Mouse (Mus musculus): Measurements from ENCODE around the gene Rnft2. TPM values are rescaled to one million over a fixed set of nuclear protein-coding genes. Genes with fewer than 3 reads are reported as not detected.
A peak's percentile ranks its signal among the peaks of the same experiment; 100 is the strongest.

The Rnft2 gene
- polyA plus RNA-seq, 1 experiment from 2014 or later, result 4.3 TPM

DNA sequence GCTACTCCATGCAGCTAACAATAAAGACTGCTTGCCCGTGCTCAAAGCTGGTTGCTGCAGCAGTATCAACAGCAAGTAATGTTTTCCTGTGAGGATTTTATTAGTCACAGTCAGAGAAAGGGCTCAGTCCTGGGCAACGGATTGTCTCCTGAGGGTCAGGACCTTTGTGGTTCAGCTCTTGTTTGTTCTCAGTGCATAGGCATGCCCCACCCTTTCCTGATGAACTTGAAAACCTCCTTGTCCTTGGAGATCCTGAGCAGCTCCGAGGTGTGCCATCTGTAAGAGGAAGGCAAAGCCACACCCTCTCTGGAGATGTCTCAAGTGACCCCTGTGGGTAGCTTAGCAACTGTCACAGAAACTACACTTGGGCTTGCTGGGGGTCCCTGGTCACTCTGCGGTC, 84.2 kb downstream of the Rnft2 start:
- Histone ChIP-seq H3K9ac (ENCODE audit: low read length) (no peak overlapping the region), H3K4me1 (ENCODE audit: control insufficient read depth, insufficient read depth, low read length) (no peaks in the 10 kb centered on the region), H3K9me3 (ENCODE audit: control insufficient read depth, low read length) (no peaks in the 10 kb centered on the region), H3K4me2 (ENCODE audit: low read depth) (no peak overlapping the region), H3K36me3 (ENCODE audit: control insufficient read depth, insufficient read depth, low read length) (no peaks in the 10 kb centered on the region), H3K27me3 (ENCODE audit: control insufficient read depth, insufficient read depth, low read length) (no peaks in the 10 kb centered on the region), H3K27ac (ENCODE audit: low read depth, low read length) (no peak overlapping the region), H3K4me3 (ENCODE audit: low read depth, low read length) (no peak overlapping the region)
- DNase-seq (ENCODE audit: low spot score), result no peak
- WGBS, result 48% methylated on average over 4 of the region's 4 CpGs
- no peak for ATAC-seq (ENCODE audit: insufficient read depth, low FRiP score, low TSS enrichment)

- no peaks in the 10 kb centered on the region for H3K27me3 ChIP-seq (ENCODE audit: control insufficient read depth, insufficient read depth, low read length)
- H3K9ac ChIP-seq (ENCODE audit: low read length), result no peak overlapping the region
- H3K4me3 ChIP-seq (ENCODE audit: low read depth, low read length), result no peak overlapping the region
- no peak overlapping the region for H3K4me2 ChIP-seq (ENCODE audit: low read depth)
- no peak overlapping the region for H3K27ac ChIP-seq (ENCODE audit: low read depth, low read length)
- no peaks in the 10 kb centered on the region for H3K9me3 ChIP-seq (ENCODE audit: control insufficient read depth, low read length)
- peaks cover 4% of the 10 kb centered on the region; the same call in 1 of the 2 replicates for H3K4me1 ChIP-seq (ENCODE audit: control insufficient read depth, insufficient read depth, low read length)
- H3K36me3 ChIP-seq (ENCODE audit: control insufficient read depth, insufficient read depth, low read length), result 0 out of 2 replicates have a peak, but pooled peaks cover 2% of the 10 kb centered on the region
- DNase-seq (ENCODE audit: low spot score) (no peak), ATAC-seq (ENCODE audit: insufficient read depth, low FRiP score, low TSS enrichment) (no peak)
- WGBS, result 58% methylated on average over 4 of the region's 4 CpGs
Observed at GRCm38 (mm10) chr5:118156976-118157375, 87.9 kb downstream of the Rnft2 start.

GRCm38 (mm10) chr5:118155565-118155947, 89.4 kb downstream of the Rnft2 start:
- H3K4me2 ChIP-seq (ENCODE audit: low read depth), result peak overlapping the region; percentile 76
- WGBS, result 15% methylated on average over 8 of the region's 9 CpGs
- H3K27me3 ChIP-seq (ENCODE audit: control insufficient read depth, insufficient read depth, low read length), result no peaks in the 10 kb centered on the region
- no peak overlapping the region for H3K27ac ChIP-seq (ENCODE audit: low read depth, low read length)
- peak overlapping the region; percentile 73 for H3K4me3 ChIP-seq (ENCODE audit: low read depth, low read length)
- DNase-seq (ENCODE audit: low spot score) (no peak), ATAC-seq (ENCODE audit: insufficient read depth, low FRiP score, low TSS enrichment) (no peak)
- no peaks in the 10 kb centered on the region for H3K9me3 ChIP-seq (ENCODE audit: control insufficient read depth, low read length)
- peaks cover 4% of the 10 kb centered on the region; the same call in 1 of the 2 replicates for H3K4me1 ChIP-seq (ENCODE audit: control insufficient read depth, insufficient read depth, low read length)
- H3K36me3 ChIP-seq (ENCODE audit: control insufficient read depth, insufficient read depth, low read length), result 0 out of 2 replicates have a peak, but pooled peaks cover 2% of the 10 kb centered on the region
- H3K9ac ChIP-seq (ENCODE audit: low read length), result peak overlapping the region; percentile 3; the same call in 1 of the 2 replicates

- Histone ChIP-seq H3K4me3 (ENCODE audit: low read depth, low read length) (peak within 1 kb of the TSS; percentile 73), H3K4me2 (ENCODE audit: low read depth) (peak within 1 kb of the TSS; percentile 76), H3K9ac (ENCODE audit: low read length) (peak within 1 kb of the TSS; percentile 78), H3K4me1 (ENCODE audit: control insufficient read depth, insufficient read depth, low read length) (peaks cover 4% of the 10 kb centered on the region; the same call in 1 of the 2 replicates), H3K27ac (ENCODE audit: low read depth, low read length) (no peak within 1 kb of the TSS), H3K36me3 (ENCODE audit: control insufficient read depth, insufficient read depth, low read length) (0 out of 2 replicates have a peak, but pooled peaks cover 2% of the 10 kb centered on the region), H3K27me3 (ENCODE audit: control insufficient read depth, insufficient read depth, low read length) (no peaks in the 10 kb centered on the region), H3K9me3 (ENCODE audit: control insufficient read depth, low read length) (no peaks in the 10 kb centered on the region)
- ATAC-seq (ENCODE audit: insufficient read depth, low FRiP score, low TSS enrichment) (peak; percentile 71), DNase-seq (ENCODE audit: low spot score) (peak; percentile 90)
- WGBS, result under 1% methylated on average over 63 of the region's 67 CpGs
Observed at GRCm38 (mm10) chr5:118154839-118155564, 89.9 kb downstream of the Rnft2 start, which contains the start of gene Fbxw8. Gene Fbxw8, minus strand, starts transcription at chr5:118155464.

DNA sequence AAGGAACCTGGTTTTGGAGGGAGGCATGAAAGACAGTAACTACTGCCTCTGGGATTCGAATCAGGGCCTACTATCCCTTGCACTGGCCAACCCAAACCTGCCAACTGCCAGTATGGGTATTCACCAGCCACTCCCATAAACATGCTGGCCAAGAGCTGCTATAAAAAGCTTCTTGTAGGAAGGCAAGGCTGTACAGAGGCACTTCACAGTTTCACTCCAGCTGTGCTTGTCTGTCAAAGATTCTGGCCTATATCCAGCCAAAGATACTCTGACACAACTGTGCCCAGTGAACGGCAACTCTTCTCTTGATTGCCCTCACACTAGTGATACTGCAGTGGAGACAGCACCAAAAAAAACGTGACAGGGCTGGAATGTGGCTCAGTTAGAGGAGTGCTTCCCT, 95.2 kb downstream of the Rnft2 start:
- H3K4me1 ChIP-seq (ENCODE audit: control insufficient read depth, insufficient read depth, low read length), result peaks cover 6% of the 10 kb centered on the region; the same call in 1 of the 2 replicates
- no peak overlapping the region for H3K4me3 ChIP-seq (ENCODE audit: low read depth, low read length)
- H3K9ac ChIP-seq (ENCODE audit: low read length), result no peak overlapping the region
- 88% methylated on average over 3 of the region's 3 CpGs for WGBS
- H3K4me2 ChIP-seq (ENCODE audit: low read depth), result no peak overlapping the region
- H3K36me3 ChIP-seq (ENCODE audit: control insufficient read depth, insufficient read depth, low read length), result 0 out of 2 replicates have a peak, but pooled peaks cover 2% of the 10 kb centered on the region
- H3K27me3 ChIP-seq (ENCODE audit: control insufficient read depth, insufficient read depth, low read length), result no peaks in the 10 kb centered on the region
- ATAC-seq (ENCODE audit: insufficient read depth, low FRiP score, low TSS enrichment) (no peak), DNase-seq (ENCODE audit: low spot score) (no peak)
- H3K27ac ChIP-seq (ENCODE audit: low read depth, low read length), result no peak overlapping the region
- H3K9me3 ChIP-seq (ENCODE audit: control insufficient read depth, low read length), result no peaks in the 10 kb centered on the region

GRCm38 (mm10) chr5:118147264-118147663, 97.7 kb downstream of the Rnft2 start:
- Histone ChIP-seq H3K9me3 (ENCODE audit: control insufficient read depth, low read length) (no peaks in the 10 kb centered on the region), H3K4me1 (ENCODE audit: control insufficient read depth, insufficient read depth, low read length) (0 out of 2 replicates have a peak, but pooled peaks cover 2% of the 10 kb centered on the region), H3K36me3 (ENCODE audit: control insufficient read depth, insufficient read depth, low read length) (peaks cover 2% of the 10 kb centered on the region; the same call in 1 of the 2 replicates), H3K27ac (ENCODE audit: low read depth, low read length) (no peak overlapping the region), H3K27me3 (ENCODE audit: control insufficient read depth, insufficient read depth, low read length) (no peaks in the 10 kb centered on the region), H3K4me3 (ENCODE audit: low read depth, low read length) (no peak overlapping the region), H3K4me2 (ENCODE audit: low read depth) (no peak overlapping the region), H3K9ac (ENCODE audit: low read length) (no peak overlapping the region)
- no peak for DNase-seq (ENCODE audit: low spot score)
- ATAC-seq (ENCODE audit: insufficient read depth, low FRiP score, low TSS enrichment), result no peak
- WGBS, result 85% methylated on average over 10 of the region's 10 CpGs

DNA sequence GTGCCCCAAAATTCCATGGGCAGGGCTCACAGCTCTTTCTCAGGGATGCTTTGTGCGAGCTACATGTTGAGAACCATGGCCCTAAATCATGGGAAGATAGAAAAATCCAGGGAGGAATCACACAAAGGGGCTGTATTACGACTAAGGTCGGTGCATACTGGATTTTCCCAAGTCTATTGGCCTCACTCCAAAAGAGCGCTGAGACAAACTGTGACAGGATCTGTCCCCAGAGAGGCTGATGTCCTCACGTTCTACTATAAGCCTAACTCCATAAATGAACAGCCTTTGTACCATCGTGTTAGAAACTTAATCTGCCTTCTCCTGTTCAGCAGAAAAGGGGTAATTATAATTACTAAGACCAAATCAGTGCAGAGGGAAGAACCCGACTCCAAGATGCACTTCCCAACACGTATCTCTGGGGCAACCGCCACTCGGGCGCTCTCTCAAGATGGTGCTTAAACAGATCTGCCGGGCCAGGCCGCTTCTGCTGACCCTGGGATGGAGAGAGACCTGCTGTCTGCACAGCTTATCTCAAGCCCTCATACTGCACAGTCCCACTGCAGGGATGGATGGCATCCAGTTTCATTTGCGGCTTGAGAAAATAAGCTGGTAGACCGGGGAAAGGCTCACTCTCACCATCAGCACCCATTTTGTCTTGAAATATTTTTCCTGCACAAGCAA, 98.8 kb downstream of the Rnft2 start:
- no peaks in the 10 kb centered on the region for H3K9me3 ChIP-seq (ENCODE audit: control insufficient read depth, low read length)
- H3K36me3 ChIP-seq (ENCODE audit: control insufficient read depth, insufficient read depth, low read length), result peaks cover 5% of the 10 kb centered on the region; the same call in 1 of the 2 replicates
- H3K9ac ChIP-seq (ENCODE audit: low read length), result no peak overlapping the region
- ATAC-seq (ENCODE audit: insufficient read depth, low FRiP score, low TSS enrichment) (no peak), DNase-seq (ENCODE audit: low spot score) (no peak)
- no peaks in the 10 kb centered on the region for H3K27me3 ChIP-seq (ENCODE audit: control insufficient read depth, insufficient read depth, low read length)
- 83% methylated on average over 15 of the region's 15 CpGs for WGBS
- H3K4me3 ChIP-seq (ENCODE audit: low read depth, low read length), result no peak overlapping the region
- H3K4me1 ChIP-seq (ENCODE audit: control insufficient read depth, insufficient read depth, low read length), result 0 out of 2 replicates have a peak, but pooled peaks cover 2% of the 10 kb centered on the region
- H3K27ac ChIP-seq (ENCODE audit: low read depth, low read length), result no peak overlapping the region
- H3K4me2 ChIP-seq (ENCODE audit: low read depth), result no peak overlapping the region

GRCm38 (mm10) chr5:118145458-118145857, 99.5 kb downstream of the Rnft2 start:
- ATAC-seq (ENCODE audit: insufficient read depth, low FRiP score, low TSS enrichment) (no peak), DNase-seq (ENCODE audit: low spot score) (no peak)
- H3K9me3 ChIP-seq (ENCODE audit: control insufficient read depth, low read length), result no peaks in the 10 kb centered on the region
- H3K4me1 ChIP-seq (ENCODE audit: control insufficient read depth, insufficient read depth, low read length), result 0 out of 2 replicates have a peak, but pooled peaks cover 2% of the 10 kb centered on the region
- peaks cover 5% of the 10 kb centered on the region; the same call in 1 of the 2 replicates for H3K36me3 ChIP-seq (ENCODE audit: control insufficient read depth, insufficient read depth, low read length)
- no peaks in the 10 kb centered on the region for H3K27me3 ChIP-seq (ENCODE audit: control insufficient read depth, insufficient read depth, low read length)
- H3K9ac ChIP-seq (ENCODE audit: low read length), result no peak overlapping the region
- no peak overlapping the region for H3K27ac ChIP-seq (ENCODE audit: low read depth, low read length)
- 96% methylated on average over 3 of the region's 3 CpGs for WGBS
- H3K4me2 ChIP-seq (ENCODE audit: low read depth), result no peak overlapping the region
- no peak overlapping the region for H3K4me3 ChIP-seq (ENCODE audit: low read depth, low read length)

All from neural tube, embryonic 11.5 days (tissue).